Mouse (Mus musculus) olfactory bulb, adult 2 months (tissue): Measurements from ENCODE around the gene Comt.

Source experiments
- CTCF ChIP-seq: fragments of 200-500 bp; IDR thresholded peaks from 2 replicates; pipeline ENCODE4 v1.5.1; 2012; ENCODE audit warnings: low read depth, mild to moderate bottlenecking, low read length, moderate library complexity; ENCODE audit not compliant: insufficient read depth
- POLR2A ChIP-seq: fragments of 200-500 bp; IDR thresholded peaks from 2 replicates; pipeline ENCODE4 v1.6.1; 2012; ENCODE audit warnings: mild to moderate bottlenecking, low read depth, low read length, moderate library complexity; ENCODE audit not compliant: insufficient read depth

- TF ChIP-seq CTCF, result no peak
- no peak for TF ChIP-seq POLR2A
These were observed 15.5 kb downstream of the Comt start for GRCm38 (mm10) chr16:18411026-18411649.
